Mouse (Mus musculus) myocyte (in vitro differentiated cells): ENCODE measurements around the gene Prkra. TPM values are rescaled to one million over a fixed set of nuclear protein-coding genes. Genes with fewer than 3 reads are reported as not detected.
"Not testable (repeated sequence)": the region's sequence is repeated elsewhere in the genome, so short reads cannot be mapped to it uniquely, and the experiment has no call there.

Experiments
- H3K27me3 ChIP-seq: one replicate; pipeline ENCODE4 v1.6.1; 2011; ENCODE audit not compliant: control insufficient read depth, insufficient read depth, insufficient read length
- H3K36me3 ChIP-seq: one replicate; pipeline ENCODE4 v1.6.1; 2011; ENCODE audit not compliant: control insufficient read depth, insufficient read depth
- H3K4me2 ChIP-seq: one replicate; pipeline ENCODE4 v1.6.1; 2011; ENCODE audit warnings: low read depth, control low read depth
- H3K4me3 ChIP-seq: one replicate; pipeline ENCODE4 v1.5.1; 2011; ENCODE audit warnings: mild to moderate bottlenecking, control low read depth, moderate library complexity
- H3K79me2 ChIP-seq: one replicate; pipeline ENCODE4 v1.6.1; 2011; ENCODE audit not compliant: control insufficient read depth, insufficient read depth
- H3ac ChIP-seq: one replicate; pipeline ENCODE4 v1.6.1; 2011; ENCODE audit not compliant: control insufficient read depth, insufficient read length
- CEBPB ChIP-seq: IDR thresholded peaks from 2 replicates; pipeline ENCODE4 v1.6.1; 2011; ENCODE audit warnings: mild to moderate bottlenecking, moderate library complexity; ENCODE audit not compliant: poor library complexity, insufficient read depth, severe bottlenecking
- E2F4 ChIP-seq: IDR thresholded peaks from one replicate; pipeline ENCODE4 v1.6.1; 2011; ENCODE audit warnings: mild to moderate bottlenecking, control low read depth, moderate library complexity; ENCODE audit not compliant: insufficient read depth
- MAX ChIP-seq: IDR thresholded peaks from one replicate; pipeline ENCODE4 v1.6.1; 2011; ENCODE audit warnings: low read depth, mild to moderate bottlenecking, control low read depth
- MYOD1 ChIP-seq, 3 experiments: IDR thresholded peaks; one replicate each; pipeline ENCODE4 v1.6.1; 2011; ENCODE audit warnings: control low read depth in 2 of 3, low read depth in 2 of 3, mild to moderate bottlenecking in 2 of 3, moderate library complexity in 1 of 3; ENCODE audit not compliant: insufficient read length in 2 of 3, control insufficient read depth in 1 of 3
- MYOG ChIP-seq, 3 experiments: IDR thresholded peaks; one replicate each; pipeline ENCODE4 v1.6.1; 2011; ENCODE audit warnings: control low read depth in 2 of 3, low read depth in 2 of 3, mild to moderate bottlenecking in 2 of 3; ENCODE audit not compliant: insufficient read length in 2 of 3, control insufficient read depth in 1 of 3, insufficient read depth in 1 of 3
- POLR2A ChIP-seq: IDR thresholded peaks from one replicate; pipeline ENCODE4 v1.6.1; 2011; ENCODE audit warnings: low read depth, mild to moderate bottlenecking, control low read depth, moderate library complexity; ENCODE audit not compliant: insufficient read length
- POLR2AphosphoS2 ChIP-seq: IDR thresholded peaks from one replicate; pipeline ENCODE4 v1.6.1; 2011; ENCODE audit warnings: low read depth, control low read depth; ENCODE audit not compliant: insufficient read length
- REST ChIP-seq: IDR thresholded peaks from one replicate; pipeline ENCODE4 v1.6.1; 2011; ENCODE audit warnings: mild to moderate bottlenecking, control low read depth, moderate library complexity; ENCODE audit not compliant: insufficient read depth, insufficient read length
- SRF ChIP-seq: IDR thresholded peaks from one replicate; pipeline ENCODE4 v1.6.1; 2011; ENCODE audit warnings: low read depth; ENCODE audit not compliant: control insufficient read depth, insufficient read length
- TCF12 ChIP-seq: IDR thresholded peaks from one replicate; pipeline ENCODE4 v1.6.1; 2011; ENCODE audit warnings: mild to moderate bottlenecking, control low read depth; ENCODE audit not compliant: poor library complexity, insufficient read depth, severe bottlenecking
- TCF3 ChIP-seq: IDR thresholded peaks from one replicate; pipeline ENCODE4 v1.6.1; 2011; ENCODE audit warnings: low read depth, control low read depth; ENCODE audit not compliant: insufficient read length
- USF1 ChIP-seq: IDR thresholded peaks from one replicate; pipeline ENCODE4 v1.6.1; 2011; ENCODE audit warnings: low read depth, mild to moderate bottlenecking, control low read depth, moderate library complexity
- polyA plus RNA-seq: library from polyadenylated mRNA; unstranded; fragments of >200 nt; fragmentation: generic; extraction: Trizol; gene quantifications from one replicate; pipeline ENCODE4 v1.2.1, GENCODE M21; 2012; ENCODE audit warnings: missing spikeins

The Prkra gene
- polyA plus RNA-seq, 1 experiment = 15.3 TPM

DNA sequence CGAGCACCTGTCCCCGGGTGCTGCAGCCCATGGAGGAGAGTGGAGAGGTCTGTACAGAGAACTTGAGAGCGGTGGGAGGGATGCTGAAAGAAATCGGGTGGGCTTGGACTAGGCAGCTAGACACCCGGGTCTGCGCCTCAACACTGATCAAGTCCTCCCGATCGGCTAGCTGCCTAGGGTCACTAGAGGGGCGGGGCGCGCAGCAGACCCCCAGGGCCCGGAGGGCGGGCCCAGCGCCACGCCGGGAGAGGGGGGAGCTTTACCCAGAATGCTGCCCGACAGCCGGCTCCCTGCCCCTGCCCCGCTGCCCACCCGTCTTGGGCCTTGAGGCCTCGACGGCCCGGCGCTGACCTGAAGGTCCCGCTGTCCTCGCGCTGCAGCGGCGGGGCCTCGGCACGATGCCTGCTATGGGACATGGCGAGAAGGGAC, 360 bp downstream of the Prkra start:
- peak overlapping the region; percentile 21 for H3ac ChIP-seq
- peaks cover under 1% of the 10 kb centered on the region for H3K36me3 ChIP-seq
- H3K27me3 ChIP-seq = no peaks in the 10 kb centered on the region
- no peaks in the 10 kb centered on the region for H3K79me2 ChIP-seq
- TF ChIP-seq REST (no peak), MYOG (IDR thresholded peaks at IDR 0.05; ENCODE audit: control insufficient read depth in 1 of 3, insufficient read depth in 1 of 3, insufficient read length in 2 of 3, low read depth in 2 of 3) (peak in 1 of 3 experiments; percentile 18)
- H3K4me2 ChIP-seq = peak overlapping the region; percentile 95
- peak overlapping the region; percentile 38 for H3K4me3 ChIP-seq

DNA sequence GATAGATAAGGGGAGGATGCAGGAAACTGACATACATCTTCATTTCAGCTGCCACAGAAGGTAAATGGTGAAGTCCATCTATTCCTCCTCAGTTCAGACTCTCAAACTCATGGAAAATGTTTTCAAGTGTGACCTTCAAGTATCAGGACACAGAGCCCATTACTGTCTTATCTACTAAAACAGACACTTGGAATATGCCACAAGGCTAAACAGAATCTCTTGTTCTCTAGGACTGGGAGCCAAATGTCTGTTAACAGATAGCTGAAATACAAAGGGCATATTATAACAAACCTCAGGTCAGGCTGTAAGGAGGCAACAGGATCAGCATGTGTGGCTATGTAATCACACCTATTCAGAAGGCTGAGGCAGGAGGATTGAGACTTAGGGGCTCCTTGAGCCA, 4.0 kb downstream of the Prkra start:
- Histone ChIP-seq H3K4me3 (no peak overlapping the region), H3ac (no peak overlapping the region), H3K36me3 (peaks cover 4% of the 10 kb centered on the region), H3K27me3 (no peaks in the 10 kb centered on the region), H3K4me2 (no peak overlapping the region), H3K79me2 (no peaks in the 10 kb centered on the region)
- TF ChIP-seq TCF3 = no peak

DNA sequence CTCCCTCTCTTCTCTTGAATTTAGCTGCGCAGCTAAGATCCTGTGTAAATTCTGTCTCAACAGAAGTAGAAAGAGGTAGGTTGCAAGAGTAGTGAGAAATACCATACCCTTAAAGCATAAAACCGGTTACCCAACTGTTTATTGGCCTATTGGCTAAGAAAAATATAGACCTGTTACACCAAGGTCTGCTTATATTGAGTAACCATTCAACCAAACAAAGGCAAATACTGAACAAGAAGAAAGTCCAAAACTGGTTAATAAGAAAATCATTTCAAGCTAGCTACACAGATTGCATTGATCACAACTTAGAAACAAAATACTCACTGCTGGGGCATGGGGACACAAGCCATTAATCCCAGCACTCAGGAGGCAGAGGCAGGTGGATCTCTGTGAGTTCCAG, 8.2 kb downstream of the Prkra start:
- H3K79me2 ChIP-seq = no peaks in the 10 kb centered on the region
- H3K4me3 ChIP-seq = no peak overlapping the region
- no peak overlapping the region for H3K4me2 ChIP-seq
- H3ac ChIP-seq = no peak overlapping the region
- no peak for TF ChIP-seq MAX
- no peak for TF ChIP-seq TCF12
- TF ChIP-seq CEBPB = no peak
- TF ChIP-seq TCF3 = no peak
- TF ChIP-seq POLR2AphosphoS2 = no peak
- no peak for TF ChIP-seq MYOG (IDR thresholded peaks at IDR 0.05; ENCODE audit: control insufficient read depth in 1 of 3, insufficient read depth in 1 of 3, insufficient read length in 2 of 3, low read depth in 2 of 3)
- peaks cover 17% of the 10 kb centered on the region for H3K36me3 ChIP-seq
- no peaks in the 10 kb centered on the region for H3K27me3 ChIP-seq

DNA sequence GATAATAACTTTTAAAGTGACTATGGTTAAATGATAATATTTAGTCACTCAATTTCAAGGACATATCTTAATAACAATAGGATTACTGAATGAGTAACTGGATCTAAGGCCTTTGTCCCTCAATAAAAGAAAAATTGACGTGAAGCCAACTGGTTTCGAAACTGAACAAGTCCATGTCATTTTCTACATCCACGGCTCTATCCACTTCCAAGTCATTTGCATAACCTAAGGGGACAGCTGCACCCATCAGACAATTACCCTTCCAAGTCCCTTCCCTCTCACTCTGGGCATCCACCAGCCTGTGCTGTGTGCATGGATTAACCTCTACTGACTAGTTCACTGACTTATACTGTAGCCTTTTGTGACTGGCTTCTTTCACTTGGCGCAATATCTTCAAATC, 16.2 kb downstream of the Prkra start:
- Histone ChIP-seq H3K79me2 (no peaks in the 10 kb centered on the region), H3ac (no peak overlapping the region), H3K27me3 (no peaks in the 10 kb centered on the region), H3K36me3 (peaks cover 27% of the 10 kb centered on the region), H3K4me3 (no peak overlapping the region), H3K4me2 (no peak overlapping the region)
- TF ChIP-seq POLR2AphosphoS2 (no peak), TCF12 (no peak), MYOG (IDR thresholded peaks at IDR 0.05; ENCODE audit: control insufficient read depth in 1 of 3, insufficient read depth in 1 of 3, insufficient read length in 2 of 3, low read depth in 2 of 3) (no peak), TCF3 (no peak), REST (no peak), SRF (no peak), USF1 (no peak), MAX (no peak), MYOD1 (IDR thresholded peaks at IDR 0.05; ENCODE audit: control insufficient read depth in 1 of 3, insufficient read length in 2 of 3, low read depth in 2 of 3) (no peak), CEBPB (no peak), E2F4 (no peak), POLR2A (no peak)

DNA sequence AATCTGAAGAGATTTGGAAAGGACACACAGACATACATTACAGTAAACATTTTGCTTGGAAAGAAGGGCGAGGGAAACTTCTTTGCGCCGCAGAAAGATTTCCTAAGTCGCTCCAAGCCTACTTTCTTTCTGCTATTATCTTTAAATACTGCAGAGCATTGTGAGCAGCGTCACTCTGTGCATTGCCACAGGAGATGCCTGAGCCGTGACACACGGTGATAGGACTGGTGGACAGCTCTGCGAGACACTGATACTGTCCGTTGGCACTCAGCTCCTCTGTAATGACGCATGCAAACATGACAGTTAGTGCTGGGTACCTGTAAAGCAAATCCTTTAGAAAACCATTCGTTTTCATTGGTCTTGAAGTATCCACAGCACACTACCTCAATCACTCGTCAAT, 17.5 kb downstream of the Prkra start:
- Histone ChIP-seq H3ac (no peak overlapping the region), H3K4me3 (no peak overlapping the region), H3K27me3 (no peaks in the 10 kb centered on the region), H3K79me2 (no peaks in the 10 kb centered on the region), H3K4me2 (no peak overlapping the region), H3K36me3 (peaks cover 19% of the 10 kb centered on the region)
- TF ChIP-seq POLR2AphosphoS2 (no peak), TCF3 (no peak), TCF12 (no peak), CEBPB (no peak), POLR2A (no peak), REST (no peak), MAX (no peak), USF1 (no peak), MYOG (IDR thresholded peaks at IDR 0.05; ENCODE audit: control insufficient read depth in 1 of 3, insufficient read depth in 1 of 3, insufficient read length in 2 of 3, low read depth in 2 of 3) (no peak), SRF (no peak), MYOD1 (IDR thresholded peaks at IDR 0.05; ENCODE audit: control insufficient read depth in 1 of 3, insufficient read length in 2 of 3, low read depth in 2 of 3) (no peak)

DNA sequence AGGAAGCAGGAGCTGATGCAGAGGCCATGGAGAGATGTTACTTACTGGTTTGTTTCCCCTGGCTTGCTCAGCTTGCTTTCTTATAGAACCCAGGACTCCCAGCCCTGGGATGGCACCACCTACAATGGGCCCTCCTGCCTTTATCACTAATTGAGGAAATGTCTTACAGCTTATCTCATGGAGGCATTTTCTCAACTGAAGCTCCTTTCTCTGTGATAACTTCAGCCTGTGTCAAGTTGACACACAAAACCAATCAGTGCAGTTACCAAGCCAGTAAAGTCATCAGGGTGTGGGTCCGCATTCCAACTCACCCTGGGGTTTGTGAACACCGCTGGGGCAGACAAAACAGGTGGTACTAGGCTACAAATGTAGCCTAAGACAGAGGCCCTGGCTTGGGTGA, 25.5 kb downstream of the Prkra start:
- not testable (repeated sequence) for H3K4me2 ChIP-seq, H3K4me3 ChIP-seq, H3K27me3 ChIP-seq, H3K36me3 ChIP-seq, H3ac ChIP-seq, H3K79me2 ChIP-seq
